Mouse (Mus musculus) c-Kit-positive CD71-negative TER-119-negative erythroid progenitor cells, embryonic 14.5 days (primary cell): Measurements from ENCODE around the gene Eepd1.

Experiments
- DNase-seq: peaks from one replicate; pipeline ENCODE4 v3.0.0-alpha.2; 2013; ENCODE audit warnings: low read depth

The Eepd1 gene

GRCm38 (mm10) chr9:25578674-25579596, 97.6 kb downstream of the Eepd1 start:
- no peak for DNase-seq

- no peak for DNase-seq
Observed at GRCm38 (mm10) chr9:25583621-25584020, 102.3 kb downstream of the Eepd1 start.

- DNase-seq: no peak
Observed at GRCm38 (mm10) chr9:25585614-25586013, 104.3 kb downstream of the Eepd1 start.

GRCm38 (mm10) chr9:25588581-25588980, 107.2 kb downstream of the Eepd1 start:
- DNase-seq: no peak

GRCm38 (mm10) chr9:25590740-25591139, 109.4 kb downstream of the Eepd1 start:
- DNase-seq: no peak

- DNase-seq: peak; percentile 72
Observed at GRCm38 (mm10) chr9:25591390-25592354, 110.3 kb downstream of the Eepd1 start.

- no peak for DNase-seq
Observed at GRCm38 (mm10) chr9:25592355-25592955, 111.1 kb downstream of the Eepd1 start.

GRCm38 (mm10) chr9:25624744-25625143, 143.4 kb downstream of the Eepd1 start:
- no peak for DNase-seq

- DNase-seq: no peak
Observed at GRCm38 (mm10) chr9:25629531-25630099, 148.3 kb downstream of the Eepd1 start.
